Mouse (Mus musculus) Patski (cell line): ENCODE measurements at regions not wholly inside any gene's neighbourhood (a gene's known extent, or its start where the extent isn't known, plus 50 kb on each side); places are given as distances from the start of the nearest gene placed in this dataset.

Experiments used
- ATAC-seq: fragments of 100-300 bp; one replicate; pipeline ENCODE4 v1.8.0; 2021
- CTCF ChIA-PET: fragments of 350-600 bp; sonication (Branson Sonifier 250); formaldehyde crosslinking; loops from one replicate; lab custom pipeline; 2022; ENCODE audit warnings: inconsistent platforms; lab: Charles Lee
- POLR2A ChIA-PET: fragments of 350-600 bp; sonication (Branson Sonifier 250); formaldehyde crosslinking; loops from one replicate; lab custom pipeline; 2022; ENCODE audit warnings: antibody characterized with exemption, inconsistent platforms; lab: Charles Lee
- DNase-seq: peaks from one replicate; pipeline ENCODE4 v3.0.0-alpha.2; 2011; ENCODE audit warnings: low read depth, low spot score
- H3K27me3 ChIP-seq: fragments of 371-371 bp; one replicate; pipeline ENCODE4 v1.5.1; 2021
- CTCF ChIP-seq: fragments of 100-300 bp; IDR thresholded peaks from one replicate; pipeline ENCODE4 v1.5.1; 2021
- in situ Hi-C: fragments of 300-500 bp; cut with MboI; formaldehyde crosslinking; loops from 3 replicates; pipeline ENCODE4 v1.11.1; 2018; ENCODE audit warnings: low pct_unique_long_range_greater_than_20kb, mixed read lengths

GRCm38 (mm10) chr12:8070788-8071187 is 93.3 kb downstream of the Apob start:
- in situ Hi-C loops: loop anchor here (10.0 to 25.0 kb wide), 2 partner anchors 144 to 467 kb away; no protein-coding TSS in a partner anchor
- DNase-seq (peak; percentile 10), ATAC-seq (peak; percentile 54)
- H3K27me3 ChIP-seq: no peaks in the 10 kb centered on the region
- CTCF ChIA-PET: no interaction called here
- POLR2A ChIA-PET: no interaction called here
- no peak for TF ChIP-seq CTCF

- TF ChIP-seq CTCF: no peak
- ChIA-PET POLR2A (no interaction called here), CTCF (no interaction called here)
- DNase-seq: no peak
- no peaks in the 10 kb centered on the region for H3K27me3 ChIP-seq
- no peak for ATAC-seq
- in situ Hi-C loops: loop anchor here (10.0 to 25.0 kb wide), 2 partner anchors 144 to 466 kb away; no protein-coding TSS in a partner anchor
Measured at GRCm38 (mm10) chr12:8071286-8071685, 93.8 kb downstream of the Apob start.

DNA sequence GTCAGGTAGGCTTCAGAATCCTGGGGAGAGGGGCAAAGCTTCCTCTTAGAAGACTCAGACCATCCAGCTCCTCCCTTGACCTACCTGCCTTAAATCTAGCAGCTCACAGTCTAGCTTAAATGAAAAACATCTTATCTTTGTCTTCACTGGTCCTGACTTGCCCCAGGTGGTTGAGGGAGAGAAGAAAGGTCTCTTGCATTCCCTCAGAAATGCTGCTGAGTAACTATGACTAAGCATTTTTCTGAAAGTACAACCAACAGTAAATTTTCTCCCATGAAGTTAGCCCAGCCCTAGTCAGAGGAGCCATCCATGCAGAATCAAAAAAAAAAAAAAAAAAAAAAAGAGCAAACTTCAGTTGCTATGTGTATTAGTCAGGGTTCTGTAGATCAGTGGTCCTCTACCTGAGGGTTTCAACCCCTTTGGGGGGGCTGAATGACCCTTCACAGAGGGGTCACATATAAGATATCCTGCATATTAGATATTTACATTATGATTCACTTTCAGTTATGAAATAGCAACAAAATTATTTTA is 98.6 kb downstream of the Apob start:
- H3K27me3 ChIP-seq: no peaks in the 10 kb centered on the region
- ATAC-seq (no peak), DNase-seq (no peak)
- ChIA-PET POLR2A (no interaction called here), CTCF (interaction anchor here (1.6 kb wide), 1 partner anchor 17 kb away, joined by 4 read pairs; no protein-coding TSS in a partner anchor)
- in situ Hi-C loops: loop anchor here (10.0 kb wide), 1 partner anchor 139 kb away; no protein-coding TSS in a partner anchor
- TF ChIP-seq CTCF: no peak

GRCm38 (mm10) chr12:8077346-8077745 is 99.9 kb downstream of the Apob start:
- TF ChIP-seq CTCF: no peak
- ATAC-seq (no peak), DNase-seq (no peak)
- in situ Hi-C loops: loop anchor here (10.0 kb wide), 1 partner anchor 137 kb away; no protein-coding TSS in a partner anchor
- no peaks in the 10 kb centered on the region for H3K27me3 ChIP-seq
- ChIA-PET POLR2A (no interaction called here), CTCF (no interaction called here)

DNA sequence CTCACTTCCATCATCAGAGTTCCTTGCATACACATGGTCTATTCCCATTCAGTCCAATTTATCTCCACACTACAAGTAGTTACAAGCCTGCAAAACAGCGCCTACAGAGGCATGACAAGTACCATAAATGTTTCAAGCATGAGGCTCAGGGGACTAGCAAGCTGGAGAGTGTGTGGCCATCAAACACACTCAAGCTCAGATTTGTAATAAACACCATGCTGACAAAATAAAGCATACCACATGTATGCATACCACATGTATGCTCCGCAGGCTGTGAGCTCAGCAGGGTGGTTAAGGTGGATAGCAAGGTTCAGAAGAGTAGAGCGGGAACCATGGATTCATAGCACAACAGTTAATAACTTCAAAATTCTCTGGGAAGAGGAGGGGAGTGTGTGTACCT is 100.6 kb downstream of the Apob start:
- ChIA-PET CTCF (no interaction called here), POLR2A (no interaction called here)
- H3K27me3 ChIP-seq: peaks cover 2% of the 10 kb centered on the region
- TF ChIP-seq CTCF: no peak
- DNase-seq (no peak), ATAC-seq (no peak)
- in situ Hi-C loops: loop anchor here (10.0 kb wide), 1 partner anchor 137 kb away; no protein-coding TSS in a partner anchor

GRCm38 (mm10) chr12:8082688-8083661 is 105.5 kb downstream of the Apob start:
- ATAC-seq: no peak
- DNase-seq: no peak
- peaks cover 3% of the 10 kb centered on the region for H3K27me3 ChIP-seq
- in situ Hi-C loops: no loop called here
- POLR2A ChIA-PET: no interaction called here
- CTCF ChIA-PET: no interaction called here
- no peak for TF ChIP-seq CTCF

DNA sequence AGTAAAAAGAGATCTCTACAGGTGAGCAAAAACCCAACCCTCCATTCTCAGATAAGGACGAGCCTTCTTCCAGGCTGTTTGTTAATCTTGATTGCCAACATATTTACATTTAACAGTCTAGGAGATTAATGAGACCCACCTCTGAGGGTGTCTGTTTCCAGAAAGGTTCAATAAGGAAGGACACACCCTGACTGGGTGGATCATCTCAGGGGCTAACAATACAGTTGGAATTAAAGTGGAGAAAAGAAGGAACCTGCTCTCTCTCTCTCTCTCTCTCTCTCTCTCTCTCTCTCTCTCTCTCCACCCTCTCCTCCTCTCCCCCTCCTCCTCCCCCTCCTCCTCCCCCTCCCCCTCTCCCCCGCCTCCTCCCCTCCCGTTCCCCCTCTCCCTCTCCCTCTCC is 110.5 kb downstream of the Apob start:
- TF ChIP-seq CTCF: no peak
- ChIA-PET CTCF (no interaction called here), POLR2A (no interaction called here)
- H3K27me3 ChIP-seq: peaks cover 2% of the 10 kb centered on the region
- no peak for DNase-seq
- in situ Hi-C loops: no loop called here
- ATAC-seq: no peak

DNA sequence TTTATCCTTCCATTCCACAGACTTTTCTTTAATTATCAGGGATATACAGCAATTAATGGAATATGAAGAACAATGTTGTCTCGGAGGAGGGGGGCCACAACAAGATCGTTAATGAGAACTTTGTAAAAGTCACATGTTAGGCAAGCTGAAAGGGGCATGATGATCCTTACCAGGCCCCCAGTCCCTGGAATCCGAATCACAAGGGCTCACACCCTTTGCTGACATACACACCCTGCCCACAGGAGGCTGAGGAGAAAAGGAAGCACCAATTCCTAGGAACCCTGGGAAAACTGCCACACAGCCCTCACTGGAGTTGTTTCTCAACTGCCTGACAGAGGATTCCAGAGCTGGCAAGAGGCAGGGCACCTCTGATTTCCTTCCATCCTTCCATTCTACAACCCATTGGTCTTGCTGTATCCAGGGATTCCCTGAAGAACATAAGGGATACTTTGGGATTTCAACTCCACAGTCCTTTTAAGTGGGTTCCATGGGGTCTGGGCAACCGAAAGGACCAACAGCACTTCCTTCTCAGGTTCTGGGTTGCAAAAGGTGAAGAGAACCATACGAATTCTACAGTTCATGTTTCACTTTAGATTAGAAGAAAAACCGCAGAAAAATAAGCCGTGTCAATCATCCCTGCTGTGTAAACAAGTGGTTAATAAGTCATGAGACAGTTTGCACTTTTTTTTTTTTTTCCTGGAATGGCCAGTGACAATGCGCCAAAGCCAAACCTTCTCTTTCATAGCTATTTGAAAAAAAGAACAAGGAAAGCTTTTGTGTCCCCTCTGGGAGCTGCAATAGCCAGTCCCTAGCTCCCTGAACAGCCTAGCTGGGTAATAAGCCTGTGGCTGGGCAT is 112.2 kb downstream of the Apob start:
- TF ChIP-seq CTCF: no peak
- POLR2A ChIA-PET: no interaction called here
- no peak for DNase-seq
- H3K27me3 ChIP-seq: no peaks in the 10 kb centered on the region
- in situ Hi-C loops: no loop called here
- CTCF ChIA-PET: no interaction called here
- no peak for ATAC-seq

GRCm38 (mm10) chr12:8090279-8090626 is 112.8 kb downstream of the Apob start:
- H3K27me3 ChIP-seq: no peaks in the 10 kb centered on the region
- TF ChIP-seq CTCF: no peak
- ChIA-PET CTCF (no interaction called here), POLR2A (no interaction called here)
- in situ Hi-C loops: no loop called here
- no peak for DNase-seq
- no peak for ATAC-seq

DNA sequence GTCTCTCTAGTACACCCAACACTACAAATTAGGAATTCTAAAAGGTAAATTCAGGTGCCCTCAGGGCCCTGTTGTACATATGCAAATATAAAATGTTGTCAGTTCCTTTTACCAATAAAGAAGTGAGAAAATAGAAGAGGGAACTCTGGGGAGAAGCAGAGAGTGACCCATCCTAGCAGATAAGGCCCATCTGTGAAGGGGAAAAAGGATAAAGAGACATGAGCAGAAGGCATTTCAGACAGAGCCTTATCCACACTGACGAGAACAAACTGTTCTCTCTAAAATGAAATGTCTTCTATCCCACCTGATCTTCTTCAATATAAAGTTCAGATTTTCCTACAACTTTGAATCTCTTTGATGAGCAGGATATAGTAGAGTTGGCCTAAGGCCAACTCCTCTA is 114.5 kb upstream of the Ldah start:
- in situ Hi-C loops: no loop called here

More for the DNA sequence above, 114.5 kb upstream of the Ldah start:
- ATAC-seq: no peak
- CTCF ChIA-PET: no interaction called here
- POLR2A ChIA-PET: no interaction called here
- no peak for DNase-seq
- H3K27me3 ChIP-seq: no peaks in the 10 kb centered on the region
- TF ChIP-seq CTCF: no peak
